Mouse (Mus musculus) liver, adult (tissue): ENCODE data around the gene Tgfbr3.
A peak's percentile ranks its signal among the peaks of the same experiment; 100 is the strongest.

Source experiments
- GATA4 ChIP-seq: IDR thresholded peaks from 2 replicates; pipeline ENCODE4 v1.6.1; 2014; ENCODE audit warnings: mild to moderate bottlenecking, low read length; ENCODE audit not compliant: insufficient replicate concordance

The Tgfbr3 gene

GRCm38 (mm10) chr5:107288427-107289233 lies 799 bp downstream of the Tgfbr3 start:
- no peak for TF ChIP-seq GATA4

DNA sequence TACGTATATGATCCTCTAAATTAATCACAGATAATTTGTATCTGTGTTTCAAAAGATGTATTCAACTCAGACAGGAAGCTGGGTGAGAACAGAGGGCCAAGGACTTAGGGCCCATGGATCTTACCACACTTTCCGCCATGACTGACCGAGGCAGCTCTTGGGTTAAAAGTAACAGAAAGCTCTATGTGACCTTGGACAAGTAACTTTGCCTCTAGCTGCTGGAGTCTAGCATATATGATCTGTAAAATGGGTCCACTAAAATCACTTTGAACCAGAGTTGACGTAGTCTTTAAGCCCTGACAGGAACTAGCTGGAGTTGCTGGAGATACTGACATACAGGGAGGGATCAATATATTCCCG lies 1.5 kb downstream of the Tgfbr3 start:
- no peak for TF ChIP-seq GATA4

DNA sequence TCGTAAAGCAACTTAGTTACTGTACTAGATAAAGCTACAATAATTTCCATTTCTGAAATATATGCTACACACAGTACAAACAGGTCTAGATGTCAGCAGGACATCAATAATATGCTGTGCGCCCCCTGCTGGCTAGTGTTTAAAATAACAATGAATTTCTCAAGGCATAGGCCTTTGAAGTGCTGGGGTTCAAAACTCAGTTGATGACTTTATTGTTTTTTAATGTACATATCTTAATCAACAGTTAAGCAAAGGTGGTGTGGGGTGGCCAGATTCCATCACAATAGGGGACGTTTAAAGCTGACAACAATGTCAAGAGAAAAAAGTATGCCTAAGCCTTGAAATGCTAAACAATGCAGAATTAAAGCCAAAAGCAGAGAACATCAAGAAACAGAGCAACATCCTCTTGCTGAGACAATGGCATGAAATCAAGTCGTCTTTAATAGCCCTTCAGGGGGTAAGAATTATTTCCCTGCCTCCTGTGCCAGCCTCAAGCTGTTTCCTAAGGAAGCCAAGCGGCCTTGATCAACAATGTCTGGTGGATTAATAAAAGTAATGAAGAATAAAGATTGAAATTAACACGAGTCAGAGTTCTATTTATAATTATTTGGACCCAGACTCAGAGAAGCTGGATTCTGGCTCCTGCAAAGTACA lies 2.0 kb downstream of the Tgfbr3 start:
- no peak for TF ChIP-seq GATA4

DNA sequence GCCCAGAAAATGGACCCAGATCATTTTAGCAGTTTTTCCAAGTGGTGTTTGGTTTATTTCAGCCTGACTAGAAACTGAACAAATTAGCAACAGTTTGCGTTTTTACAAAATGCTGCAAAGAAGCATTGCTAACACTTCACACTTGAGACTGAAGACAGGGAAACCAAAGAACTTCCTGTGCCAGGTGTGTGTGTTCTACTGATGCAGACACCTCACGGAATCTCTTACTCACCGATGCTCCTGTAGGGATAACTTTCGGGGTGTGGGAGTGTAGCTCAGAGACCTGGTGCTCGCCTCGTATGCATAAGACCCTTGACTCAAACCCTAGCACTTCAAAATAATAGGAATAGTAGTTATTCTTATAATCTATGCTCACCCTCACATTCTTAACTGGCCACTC lies 3.9 kb downstream of the Tgfbr3 start:
- TF ChIP-seq GATA4, result no peak

- no peak for TF ChIP-seq GATA4
Observed at GRCm38 (mm10) chr5:107283935-107284524, 5.4 kb downstream of the Tgfbr3 start.

- no peak for TF ChIP-seq GATA4
Observed at GRCm38 (mm10) chr5:107282561-107283307, 6.7 kb downstream of the Tgfbr3 start.

GRCm38 (mm10) chr5:107279263-107279662 lies 10.2 kb downstream of the Tgfbr3 start:
- no peak for TF ChIP-seq GATA4

DNA sequence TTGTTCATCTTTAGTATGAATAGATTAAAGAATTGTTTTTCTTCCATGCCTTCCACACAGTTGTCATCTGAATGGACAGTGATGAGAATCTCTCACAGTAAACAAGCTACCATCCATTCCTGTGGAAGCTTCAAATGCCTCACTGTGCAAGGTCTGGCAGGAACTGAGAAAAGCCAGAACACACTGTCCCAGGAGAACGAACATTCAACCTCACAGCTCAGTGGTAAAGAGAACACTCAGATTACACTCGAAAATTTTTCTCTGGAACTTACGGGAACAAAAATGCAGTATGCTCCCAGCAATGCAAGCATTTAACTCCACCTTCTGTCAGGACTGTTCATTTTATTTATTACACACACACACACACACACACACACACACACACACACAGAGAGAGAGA lies 13.2 kb downstream of the Tgfbr3 start:
- no peak for TF ChIP-seq GATA4

DNA sequence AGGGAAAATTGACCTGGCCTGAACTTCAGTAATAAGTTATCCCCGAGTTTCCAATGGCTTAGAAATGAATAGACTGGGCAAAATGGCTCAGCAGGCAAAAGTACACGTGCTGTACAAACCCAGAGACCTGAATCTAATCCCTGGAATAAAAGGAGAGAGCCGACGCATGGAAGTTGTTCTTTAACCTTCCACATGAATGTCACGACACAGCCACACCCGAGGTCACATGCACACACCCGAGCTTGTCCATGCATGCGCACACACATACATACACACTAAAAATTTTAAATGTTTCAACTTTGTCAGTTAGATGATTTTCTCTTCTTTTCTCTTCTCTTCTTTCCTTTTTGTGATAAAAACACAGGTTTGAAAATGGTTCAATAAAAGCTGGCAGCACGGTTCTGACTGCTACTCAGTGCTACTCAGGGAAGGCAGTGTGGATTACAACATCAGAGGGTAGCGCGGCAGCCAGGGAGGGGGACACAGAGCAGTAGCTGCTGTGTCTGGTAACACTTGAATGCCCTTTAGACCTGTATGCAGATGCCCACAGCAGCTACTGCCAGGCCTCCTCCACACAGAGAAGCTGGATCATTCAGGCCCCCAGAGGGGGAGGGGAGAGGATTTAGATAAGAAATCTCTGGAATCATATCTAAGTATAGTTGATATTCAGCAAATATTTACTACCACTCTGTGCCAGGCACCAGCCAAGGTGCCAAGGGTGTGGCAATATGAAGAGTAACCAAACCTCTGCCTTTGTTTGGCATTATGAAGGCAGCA lies 17.0 kb downstream of the Tgfbr3 start:
- TF ChIP-seq GATA4, result peak; percentile 98; the same call in 1 of the 2 replicates

- TF ChIP-seq GATA4, result no peak
Observed at GRCm38 (mm10) chr5:107269006-107269328, 20.5 kb downstream of the Tgfbr3 start.

DNA sequence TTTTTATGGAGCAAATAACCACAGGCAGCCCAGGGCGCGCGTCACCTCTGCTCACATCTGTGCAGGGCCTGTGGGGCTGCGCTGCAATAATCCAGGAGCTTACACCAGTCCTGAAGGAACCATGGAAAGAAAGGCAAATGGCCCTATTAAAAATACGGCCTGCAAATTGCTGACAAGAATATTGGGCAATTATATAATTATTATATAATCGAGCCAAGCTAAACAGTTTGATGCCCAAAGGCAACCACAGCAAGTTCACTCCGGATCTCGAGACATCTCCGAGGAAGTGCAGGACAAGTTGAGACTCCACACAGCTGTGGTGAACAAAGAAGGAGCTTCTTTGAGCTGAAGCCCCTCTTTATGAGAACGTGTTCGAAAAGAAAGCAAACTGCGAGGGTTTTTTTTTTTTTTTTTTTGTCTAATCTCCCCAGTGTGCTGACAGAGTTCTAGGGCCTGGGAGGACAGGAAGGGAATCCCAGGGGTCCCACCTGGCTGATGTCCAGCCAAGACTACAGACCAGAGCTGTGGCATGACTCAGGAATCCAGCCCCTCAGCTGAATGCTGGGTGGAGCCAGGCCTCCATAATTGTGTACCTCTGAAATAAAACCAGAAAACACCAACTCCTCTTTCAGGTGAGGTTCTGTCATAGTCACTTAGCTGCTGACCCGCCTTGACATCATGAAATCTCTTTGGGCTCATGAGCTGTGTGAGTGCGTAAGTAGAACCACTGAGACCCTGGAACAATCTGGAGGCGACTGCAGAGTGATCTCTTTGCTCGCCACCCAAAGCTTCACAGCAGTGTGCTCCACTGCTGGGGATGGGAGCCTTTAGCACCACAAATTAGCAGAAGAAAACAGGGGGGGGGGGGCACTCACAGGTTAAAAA lies 21.1 kb downstream of the Tgfbr3 start:
- no peak for TF ChIP-seq GATA4

GRCm38 (mm10) chr5:107266566-107266965 lies 22.9 kb downstream of the Tgfbr3 start:
- TF ChIP-seq GATA4, result no peak

GRCm38 (mm10) chr5:107264426-107265360 lies 24.7 kb downstream of the Tgfbr3 start:
- TF ChIP-seq GATA4, result no peak

DNA sequence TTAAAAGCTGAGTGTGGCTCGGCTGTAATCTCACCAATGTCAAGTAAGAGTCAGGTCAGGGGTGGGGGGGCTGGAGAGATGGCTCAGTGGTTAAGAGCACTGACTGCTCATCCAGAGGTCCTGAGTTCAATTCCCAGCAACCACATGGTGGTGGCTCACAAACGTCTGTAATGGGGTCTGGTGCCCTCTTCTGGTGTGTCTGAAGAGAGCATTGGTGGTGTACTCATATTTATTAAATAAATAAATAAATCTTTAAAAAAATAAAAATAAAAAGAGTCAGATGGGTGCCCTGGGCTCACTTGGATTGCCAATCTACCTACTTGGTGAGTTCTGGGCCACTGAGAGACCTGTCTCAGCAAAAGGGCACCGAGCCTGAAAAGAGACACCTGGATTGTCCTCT lies 25.6 kb downstream of the Tgfbr3 start:
- TF ChIP-seq GATA4, result no peak
